Mouse (Mus musculus): ENCODE data around the gene Unc13c. TPM values are rescaled to one million over a fixed set of nuclear protein-coding genes. Genes with fewer than 3 reads are reported as not detected.

Gene Unc13c
- polyA plus RNA-seq, 1 experiment from 2014 or later, result 0.77 TPM

GRCm38 (mm10) chr9:73898516-73898915, 70.2 kb downstream of the Unc13c start:
- 78% methylated on average over 3 of the region's 3 CpGs for WGBS
- Histone ChIP-seq H3K27me3 (replicated peaks; ENCODE audit: control insufficient read depth, insufficient read depth, low read length) (no peaks in the 10 kb centered on the region), H3K9ac (ENCODE audit: low read depth, low read length) (no peak overlapping the region), H3K36me3 (ENCODE audit: control insufficient read depth, insufficient read depth, low read length) (no peaks in the 10 kb centered on the region), H3K4me1 (ENCODE audit: control insufficient read depth, insufficient read depth, low read length) (no peaks in the 10 kb centered on the region), H3K4me2 (ENCODE audit: low read depth, low read length) (no peak overlapping the region), H3K27ac (replicated peaks; ENCODE audit: low read depth, low read length) (no peak overlapping the region), H3K9me3 (ENCODE audit: control insufficient read depth, low read length) (0 out of 2 replicates have a peak, but pooled peaks cover 5% of the 10 kb centered on the region), H3K4me3 (ENCODE audit: low read depth, low read length) (no peak overlapping the region)
- ATAC-seq (ENCODE audit: low read depth) (no peak), DNase-seq (ENCODE audit: low spot score) (no peak)

- H3K9ac ChIP-seq (ENCODE audit: low read depth, low read length), result no peak overlapping the region
- peak; percentile 52 for DNase-seq (ENCODE audit: low spot score)
- no peak overlapping the region for H3K4me2 ChIP-seq (ENCODE audit: low read depth, low read length)
- H3K27me3 ChIP-seq (replicated peaks; ENCODE audit: control insufficient read depth, insufficient read depth, low read length), result no peaks in the 10 kb centered on the region
- H3K36me3 ChIP-seq (ENCODE audit: control insufficient read depth, insufficient read depth, low read length), result no peaks in the 10 kb centered on the region
- H3K4me3 ChIP-seq (ENCODE audit: low read depth, low read length), result no peak overlapping the region
- 0 out of 2 replicates have a peak, but pooled peaks cover 5% of the 10 kb centered on the region for H3K9me3 ChIP-seq (ENCODE audit: control insufficient read depth, low read length)
- no peaks in the 10 kb centered on the region for H3K4me1 ChIP-seq (ENCODE audit: control insufficient read depth, insufficient read depth, low read length)
- 45% methylated on average over 3 of the region's 3 CpGs for WGBS
- H3K27ac ChIP-seq (replicated peaks; ENCODE audit: low read depth, low read length), result no peak overlapping the region
- ATAC-seq (ENCODE audit: low read depth), result no peak
Measured at GRCm38 (mm10) chr9:73896210-73896609, 72.6 kb downstream of the Unc13c start.

- H3K27me3 ChIP-seq (replicated peaks; ENCODE audit: control insufficient read depth, insufficient read depth, low read length), result no peaks in the 10 kb centered on the region
- ATAC-seq (ENCODE audit: low read depth) (no peak), DNase-seq (ENCODE audit: low spot score) (no peak)
- no peaks in the 10 kb centered on the region for H3K4me1 ChIP-seq (ENCODE audit: control insufficient read depth, insufficient read depth, low read length)
- H3K27ac ChIP-seq (replicated peaks; ENCODE audit: low read depth, low read length), result no peak overlapping the region
- H3K36me3 ChIP-seq (ENCODE audit: control insufficient read depth, insufficient read depth, low read length), result no peaks in the 10 kb centered on the region
- no peak overlapping the region for H3K4me3 ChIP-seq (ENCODE audit: low read depth, low read length)
- H3K9ac ChIP-seq (ENCODE audit: low read depth, low read length), result no peak overlapping the region
- H3K4me2 ChIP-seq (ENCODE audit: low read depth, low read length), result no peak overlapping the region
- WGBS, result no CpG with 5 or more reads among the region's 1 CpGs
- peaks cover 11% of the 10 kb centered on the region; the same call in 1 of the 2 replicates for H3K9me3 ChIP-seq (ENCODE audit: control insufficient read depth, low read length)
Measured at GRCm38 (mm10) chr9:73883587-73883986, 85.2 kb downstream of the Unc13c start.

GRCm38 (mm10) chr9:73883143-73883542, 85.6 kb downstream of the Unc13c start:
- H3K4me2 ChIP-seq (ENCODE audit: low read depth, low read length), result no peak overlapping the region
- ATAC-seq (ENCODE audit: low read depth) (no peak), DNase-seq (ENCODE audit: low spot score) (peak; percentile 63)
- H3K27me3 ChIP-seq (replicated peaks; ENCODE audit: control insufficient read depth, insufficient read depth, low read length), result no peaks in the 10 kb centered on the region
- 61% methylated on average over 1 of the region's 1 CpGs for WGBS
- no peaks in the 10 kb centered on the region for H3K4me1 ChIP-seq (ENCODE audit: control insufficient read depth, insufficient read depth, low read length)
- H3K27ac ChIP-seq (replicated peaks; ENCODE audit: low read depth, low read length), result no peak overlapping the region
- no peaks in the 10 kb centered on the region for H3K36me3 ChIP-seq (ENCODE audit: control insufficient read depth, insufficient read depth, low read length)
- no peak overlapping the region for H3K9ac ChIP-seq (ENCODE audit: low read depth, low read length)
- peaks cover 11% of the 10 kb centered on the region; the same call in 1 of the 2 replicates for H3K9me3 ChIP-seq (ENCODE audit: control insufficient read depth, low read length)
- H3K4me3 ChIP-seq (ENCODE audit: low read depth, low read length), result no peak overlapping the region

- H3K27ac ChIP-seq (replicated peaks; ENCODE audit: low read depth, low read length), result no peak overlapping the region
- WGBS, result 82% methylated on average over 5 of the region's 5 CpGs
- no peaks in the 10 kb centered on the region for H3K36me3 ChIP-seq (ENCODE audit: control insufficient read depth, insufficient read depth, low read length)
- no peaks in the 10 kb centered on the region for H3K27me3 ChIP-seq (replicated peaks; ENCODE audit: control insufficient read depth, insufficient read depth, low read length)
- H3K4me3 ChIP-seq (ENCODE audit: low read depth, low read length), result no peak overlapping the region
- DNase-seq (ENCODE audit: low spot score) (no peak), ATAC-seq (ENCODE audit: low read depth) (no peak)
- peaks cover 11% of the 10 kb centered on the region; the same call in 1 of the 2 replicates for H3K9me3 ChIP-seq (ENCODE audit: control insufficient read depth, low read length)
- no peak overlapping the region for H3K9ac ChIP-seq (ENCODE audit: low read depth, low read length)
- no peak overlapping the region for H3K4me2 ChIP-seq (ENCODE audit: low read depth, low read length)
- no peaks in the 10 kb centered on the region for H3K4me1 ChIP-seq (ENCODE audit: control insufficient read depth, insufficient read depth, low read length)
Measured at GRCm38 (mm10) chr9:73882393-73882919, 86.3 kb downstream of the Unc13c start.

- Histone ChIP-seq H3K36me3 (ENCODE audit: control insufficient read depth, insufficient read depth, low read length) (no peaks in the 10 kb centered on the region), H3K9ac (ENCODE audit: low read depth, low read length) (no peak overlapping the region), H3K4me2 (ENCODE audit: low read depth, low read length) (no peak overlapping the region), H3K4me1 (ENCODE audit: control insufficient read depth, insufficient read depth, low read length) (no peaks in the 10 kb centered on the region), H3K4me3 (ENCODE audit: low read depth, low read length) (no peak overlapping the region), H3K9me3 (ENCODE audit: control insufficient read depth, low read length) (no peaks in the 10 kb centered on the region), H3K27ac (replicated peaks; ENCODE audit: low read depth, low read length) (no peak overlapping the region), H3K27me3 (replicated peaks; ENCODE audit: control insufficient read depth, insufficient read depth, low read length) (no peaks in the 10 kb centered on the region)
- 55% methylated on average over 2 of the region's 2 CpGs for WGBS
- ATAC-seq (ENCODE audit: low read depth) (no peak), DNase-seq (ENCODE audit: low spot score) (no peak)
Measured at GRCm38 (mm10) chr9:73867410-73868067, 101.2 kb downstream of the Unc13c start.

- no peaks in the 10 kb centered on the region for H3K27me3 ChIP-seq (replicated peaks; ENCODE audit: control insufficient read depth, insufficient read depth, low read length)
- DNase-seq (ENCODE audit: low spot score) (no peak), ATAC-seq (ENCODE audit: low read depth) (no peak)
- H3K4me3 ChIP-seq (ENCODE audit: low read depth, low read length), result no peak overlapping the region
- H3K9me3 ChIP-seq (ENCODE audit: control insufficient read depth, low read length), result no peaks in the 10 kb centered on the region
- H3K27ac ChIP-seq (replicated peaks; ENCODE audit: low read depth, low read length), result no peak overlapping the region
- H3K4me1 ChIP-seq (ENCODE audit: control insufficient read depth, insufficient read depth, low read length), result no peaks in the 10 kb centered on the region
- H3K36me3 ChIP-seq (ENCODE audit: control insufficient read depth, insufficient read depth, low read length), result no peaks in the 10 kb centered on the region
- no peak overlapping the region for H3K9ac ChIP-seq (ENCODE audit: low read depth, low read length)
- no peak overlapping the region for H3K4me2 ChIP-seq (ENCODE audit: low read depth, low read length)
- WGBS, result 76% methylated on average over 2 of the region's 2 CpGs
Measured at GRCm38 (mm10) chr9:73866666-73867065, 102.1 kb downstream of the Unc13c start.

GRCm38 (mm10) chr9:73859469-73859868, 109.3 kb downstream of the Unc13c start:
- DNase-seq (ENCODE audit: low spot score) (no peak), ATAC-seq (ENCODE audit: low read depth) (no peak)
- Histone ChIP-seq H3K4me2 (ENCODE audit: low read depth, low read length) (no peak overlapping the region), H3K4me1 (ENCODE audit: control insufficient read depth, insufficient read depth, low read length) (no peaks in the 10 kb centered on the region), H3K27ac (replicated peaks; ENCODE audit: low read depth, low read length) (no peak overlapping the region), H3K9me3 (ENCODE audit: control insufficient read depth, low read length) (no peaks in the 10 kb centered on the region), H3K4me3 (ENCODE audit: low read depth, low read length) (no peak overlapping the region), H3K27me3 (replicated peaks; ENCODE audit: control insufficient read depth, insufficient read depth, low read length) (no peaks in the 10 kb centered on the region), H3K36me3 (ENCODE audit: control insufficient read depth, insufficient read depth, low read length) (no peaks in the 10 kb centered on the region), H3K9ac (ENCODE audit: low read depth, low read length) (no peak overlapping the region)
- 83% methylated on average over 3 of the region's 3 CpGs for WGBS

- no peaks in the 10 kb centered on the region for H3K27me3 ChIP-seq (replicated peaks; ENCODE audit: control insufficient read depth, insufficient read depth, low read length)
- H3K4me1 ChIP-seq (ENCODE audit: control insufficient read depth, insufficient read depth, low read length), result no peaks in the 10 kb centered on the region
- no peak overlapping the region for H3K4me3 ChIP-seq (ENCODE audit: low read depth, low read length)
- H3K4me2 ChIP-seq (ENCODE audit: low read depth, low read length), result no peak overlapping the region
- ATAC-seq (ENCODE audit: low read depth) (no peak), DNase-seq (ENCODE audit: low spot score) (peak; percentile 33)
- no peaks in the 10 kb centered on the region for H3K36me3 ChIP-seq (ENCODE audit: control insufficient read depth, insufficient read depth, low read length)
- no peak overlapping the region for H3K27ac ChIP-seq (replicated peaks; ENCODE audit: low read depth, low read length)
- 48% methylated on average over 3 of the region's 3 CpGs for WGBS
- H3K9me3 ChIP-seq (ENCODE audit: control insufficient read depth, low read length), result no peaks in the 10 kb centered on the region
- no peak overlapping the region for H3K9ac ChIP-seq (ENCODE audit: low read depth, low read length)
Measured at GRCm38 (mm10) chr9:73854281-73854680, 114.5 kb downstream of the Unc13c start.

All from embryonic facial prominence, embryonic 14.5 days (tissue).